Mouse (Mus musculus): ENCODE measurements around the gene Aire. TPM values are rescaled to one million over a fixed set of nuclear protein-coding genes. Genes with fewer than 3 reads are reported as not detected.

Aire gene
- total RNA-seq (2021) = not detected
- long read RNA-seq, experiment 1 = 0 reads
- long read RNA-seq, experiment 2 = 0 reads

GRCm38 (mm10) chr10:78043406-78043836 is at the start of gene Aire:
TSS of gene Aire (minus strand) at chr10:78043610.
- DNase-seq (ENCODE audit: low spot score) = peak; percentile 32

- no peak for DNase-seq (ENCODE audit: low spot score)
Observed at GRCm38 (mm10) chr10:78092725-78093029, 49.3 kb upstream of the Aire start.

GRCm38 (mm10) chr10:78091865-78092724 is 48.7 kb upstream of the Aire start:
- DNase-seq (ENCODE audit: low spot score) = no peak

GRCm38 (mm10) chr10:78090706-78091491 is 47.5 kb upstream of the Aire start:
- DNase-seq (ENCODE audit: low spot score) = no peak

- DNase-seq (ENCODE audit: low spot score) = no peak
Observed at GRCm38 (mm10) chr10:78090246-78090645, 46.8 kb upstream of the Aire start.

GRCm38 (mm10) chr10:78087101-78087511 is 43.7 kb upstream of the Aire start:
- no peak for DNase-seq (ENCODE audit: low spot score)

GRCm38 (mm10) chr10:78086444-78087061 is 43.1 kb upstream of the Aire start:
- DNase-seq (ENCODE audit: low spot score) = no peak

- DNase-seq (ENCODE audit: low spot score) = no peak
Observed at GRCm38 (mm10) chr10:78085711-78086110, 42.3 kb upstream of the Aire start.

- no peak for DNase-seq (ENCODE audit: low spot score)
Observed at GRCm38 (mm10) chr10:78084073-78084472, 40.7 kb upstream of the Aire start.

- peak; percentile 68 for DNase-seq (ENCODE audit: low spot score)
Observed at GRCm38 (mm10) chr10:78079955-78080591, 36.7 kb upstream of the Aire start.

GRCm38 (mm10) chr10:78078276-78078675 is 34.9 kb upstream of the Aire start:
- DNase-seq (ENCODE audit: low spot score) = no peak

GRCm38 (mm10) chr10:78077862-78078261 is 34.5 kb upstream of the Aire start:
- DNase-seq (ENCODE audit: low spot score) = no peak

- no peak for DNase-seq (ENCODE audit: low spot score)
Observed at GRCm38 (mm10) chr10:78074977-78075376, 31.6 kb upstream of the Aire start.

- no peak for DNase-seq (ENCODE audit: low spot score)
Observed at GRCm38 (mm10) chr10:78074151-78074550, 30.7 kb upstream of the Aire start.

GRCm38 (mm10) chr10:78069101-78070011 is 25.9 kb upstream of the Aire start, which contains the start of gene Icosl:
TSS of gene Icosl (plus strand) at chr10:78069302.
- DNase-seq (ENCODE audit: low spot score) = peak; percentile 75

GRCm38 (mm10) chr10:78068541-78068940 is 25.1 kb upstream of the Aire start:
- no peak for DNase-seq (ENCODE audit: low spot score)

GRCm38 (mm10) chr10:78067226-78067625 is 23.8 kb upstream of the Aire start:
- no peak for DNase-seq (ENCODE audit: low spot score)

GRCm38 (mm10) chr10:78063122-78063521 is 19.7 kb upstream of the Aire start:
- no peak for DNase-seq (ENCODE audit: low spot score)

GRCm38 (mm10) chr10:78057056-78057455 is 13.6 kb upstream of the Aire start:
- DNase-seq (ENCODE audit: low spot score) = no peak

All from gastrocnemius, adult 18-20 months (tissue).